Mouse (Mus musculus) cerebellum, adult 9-10 months (tissue): ENCODE measurements around the gene Tnfaip8l3.

Experiments
- DNase-seq: peaks from one replicate; pipeline ENCODE4 v3.0.0; 2022

Tnfaip8l3 gene

GRCm38 (mm10) chr9:53986972-53987371, 81.2 kb downstream of the Tnfaip8l3 start:
- DNase-seq: peak; percentile 60

- peak; percentile 53 for DNase-seq
Observed at GRCm38 (mm10) chr9:53984868-53985267, 83.3 kb downstream of the Tnfaip8l3 start.

- DNase-seq: peak; percentile 72
Observed at GRCm38 (mm10) chr9:53975122-53975518, 93.1 kb downstream of the Tnfaip8l3 start, which contains the start of gene Elmod1. Gene Elmod1, minus strand, starts transcription at chr9:53975301.

- peak; percentile 66 for DNase-seq
Observed at GRCm38 (mm10) chr9:53974328-53975121, 93.7 kb downstream of the Tnfaip8l3 start.

GRCm38 (mm10) chr9:53973929-53974327, 94.3 kb downstream of the Tnfaip8l3 start:
- DNase-seq: peak; percentile 41
